Mouse (Mus musculus) inflammation-experienced regulatory T-cells, adult 6 months (primary cell): ENCODE results near the gene Gm21366. TPM values are rescaled to one million over a fixed set of nuclear protein-coding genes. Genes with fewer than 3 reads are reported as not detected.
"Not testable (repeated sequence)": the region's sequence is repeated elsewhere in the genome, so short reads cannot be mapped to it uniquely, and the experiment has no call there.

Experiments
- ATAC-seq: one replicate; pipeline ENCODE4 v1.8.0; 2017
- polyA plus RNA-seq, 3 experiments: library from polyadenylated mRNA; unstranded; fragments of 100-300 nt; shearing (Covaris generic); gene quantifications; one replicate each; pipeline ENCODE4 v1.2.1; 2017

Gene Gm21366
- polyA plus RNA-seq = not detected

DNA sequence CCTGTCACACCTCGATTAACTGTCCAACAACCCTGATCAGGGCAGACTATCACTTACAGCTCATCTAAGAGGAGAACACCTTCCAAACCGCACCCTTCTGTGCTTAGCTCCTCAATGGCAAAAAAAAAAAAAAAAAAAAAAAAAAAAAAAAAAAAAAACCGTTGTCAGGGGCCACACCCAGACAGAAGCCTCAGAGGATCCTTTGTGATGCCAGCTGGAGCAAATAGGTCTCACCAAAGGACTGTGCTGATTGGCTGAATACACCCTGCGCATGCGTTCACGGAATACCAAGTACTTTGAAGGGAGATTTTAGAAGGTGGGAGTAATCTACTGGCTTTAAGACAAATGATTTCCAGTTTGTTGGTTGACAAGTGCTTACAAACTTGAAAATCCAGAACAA is at the start of gene Gm21366:
TSS of gene Gm21366 (minus strand) at position 101 of the 400 bp plus-strand sequence.
- not testable (repeated sequence) for ATAC-seq
